Mouse (Mus musculus): ENCODE data around the gene Tmem63a.

GRCm38 (mm10) chr1:180911653-180912287 lies 30.4 kb upstream of the Tmem63a start:
- TF ChIP-seq CTCF (IDR thresholded peaks at IDR 0.05) (no peak), EP300 (IDR thresholded peaks at IDR 0.05) (no peak)
